Mouse (Mus musculus) hindbrain, embryonic 12.5 days (tissue): ENCODE measurements around the gene Pnma1. TPM values are rescaled to one million over a fixed set of nuclear protein-coding genes. Genes with fewer than 3 reads are reported as not detected.

Experiments used
- ATAC-seq: fragments of 200-750 bp; cut with Nextera tagmentation; 2 replicates; pipeline ENCODE4 v1.8.0; 2017; ENCODE audit warnings: moderate TSS enrichment; ENCODE audit not compliant: low FRiP score
- H3K27ac ChIP-seq: fragments of 300-500 bp; sonication (generic); 2 replicates; pipeline ENCODE4 v1.5.1; 2016; ENCODE audit warnings: mild to moderate bottlenecking
- H3K27me3 ChIP-seq: fragments of 300-500 bp; sonication (generic); 2 replicates; pipeline ENCODE4 v1.6.1; 2016; ENCODE audit warnings: mild to moderate bottlenecking
- H3K36me3 ChIP-seq: fragments of 300-500 bp; sonication (generic); 2 replicates; pipeline ENCODE4 v1.6.1; 2016; ENCODE audit warnings: mild to moderate bottlenecking
- H3K4me1 ChIP-seq: fragments of 300-500 bp; sonication (generic); 2 replicates; pipeline ENCODE4 v1.6.1; 2016
- H3K4me2 ChIP-seq: fragments of 300-500 bp; sonication (generic); replicated peaks from 2 replicates; pipeline ENCODE4 v1.6.1; 2016; ENCODE audit warnings: mild to moderate bottlenecking
- H3K4me3 ChIP-seq: fragments of 300-500 bp; sonication (generic); 2 replicates; pipeline ENCODE4 v1.5.1; 2016; ENCODE audit warnings: mild to moderate bottlenecking
- H3K9ac ChIP-seq: fragments of 300-500 bp; sonication (generic); 2 replicates; pipeline ENCODE4 v1.6.1; 2016; ENCODE audit warnings: mild to moderate bottlenecking, moderate library complexity
- H3K9me3 ChIP-seq: fragments of 300-500 bp; sonication (generic); replicated peaks from 2 replicates; pipeline ENCODE4 v1.6.1; 2016; ENCODE audit warnings: mild to moderate bottlenecking
- WGBS: fragments of 180-500 bp; shearing (Covaris S2); methylation state at CpG from one replicate; pipeline ENCODE4 v1.1.7; 2016; 5-methylcytosine and 5-hydroxymethylcytosine counted together
- polyA plus RNA-seq: library from polyadenylated mRNA; unstranded; fragments of >200 nt; fragmentation: Nextera tagmentation; extraction: Ambion mirVana; gene quantifications from 2 replicates; pipeline ENCODE4 v1.2.1, GENCODE M21; 2016

Pnma1 gene
- polyA plus RNA-seq, 1 experiment from 2014 or later = 3.8 TPM

DNA sequence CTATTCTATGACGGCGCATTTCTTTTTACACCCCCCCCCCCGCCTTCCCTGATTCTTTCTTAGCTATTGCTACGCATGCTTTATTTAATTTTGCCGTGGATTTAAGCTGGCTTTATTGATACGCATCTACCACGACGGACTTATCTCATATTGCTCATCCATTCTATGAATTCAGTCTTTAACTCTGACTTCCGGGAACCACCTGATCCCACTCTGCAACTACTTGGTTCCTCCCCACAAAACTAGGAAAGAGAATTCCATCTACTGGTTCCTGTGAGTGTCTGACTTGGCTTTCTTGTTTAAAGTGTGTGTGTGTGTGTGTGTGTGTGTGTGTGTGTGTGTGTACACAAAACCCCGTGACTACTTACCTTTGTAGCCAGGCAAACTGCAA is 328 bp upstream of the Pnma1 start:
- 9% methylated on average over 10 of the region's 10 CpGs for WGBS
- H3K4me3 ChIP-seq = peak overlapping the region; percentile 60
- peak; percentile 47 for ATAC-seq
- peaks cover 23% of the 10 kb centered on the region for H3K36me3 ChIP-seq
- no peaks in the 10 kb centered on the region for H3K27me3 ChIP-seq
- H3K9me3 ChIP-seq = no peaks in the 10 kb centered on the region
- peak overlapping the region; percentile 89 for H3K4me2 ChIP-seq
- peaks cover 36% of the 10 kb centered on the region for H3K4me1 ChIP-seq
- peak overlapping the region; percentile 67 for H3K9ac ChIP-seq
- H3K27ac ChIP-seq = no peak overlapping the region; the same call in none of the 2 replicates

GRCm38 (mm10) chr12:84142281-84143050 is 5.8 kb downstream of the Pnma1 start:
- 44% methylated on average over 14 of the region's 14 CpGs for WGBS
- H3K9ac ChIP-seq = peak overlapping the region; percentile 27; the same call in 1 of the 2 replicates
- no peak overlapping the region for H3K4me2 ChIP-seq
- H3K9me3 ChIP-seq = no peaks in the 10 kb centered on the region
- peaks cover 15% of the 10 kb centered on the region; the same call in 1 of the 2 replicates for H3K36me3 ChIP-seq
- H3K4me3 ChIP-seq = no peak overlapping the region
- ATAC-seq = no peak
- H3K27ac ChIP-seq = no peak overlapping the region
- peaks cover 9% of the 10 kb centered on the region for H3K4me1 ChIP-seq
- no peaks in the 10 kb centered on the region for H3K27me3 ChIP-seq

DNA sequence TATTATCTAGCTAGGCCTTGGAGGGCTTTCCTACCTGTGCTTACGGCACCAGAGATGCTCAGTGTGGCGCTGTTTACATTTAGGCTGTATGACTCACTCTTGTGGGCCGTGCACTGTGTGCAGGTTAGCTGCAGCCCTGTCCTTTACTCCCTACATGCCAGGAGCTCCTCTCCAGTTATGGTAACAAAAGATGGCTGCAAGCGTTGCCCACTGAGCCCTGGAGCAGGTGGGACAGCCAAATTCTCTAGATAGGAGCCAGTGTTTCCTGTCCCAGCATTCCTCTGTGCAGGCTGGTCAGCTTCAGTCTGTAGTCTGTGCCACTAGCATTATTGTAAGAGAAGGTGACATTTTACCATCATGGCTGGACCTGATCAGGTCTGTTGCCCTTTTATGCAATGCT is 7.0 kb downstream of the Pnma1 start:
- H3K4me3 ChIP-seq = no peak overlapping the region
- H3K27ac ChIP-seq = no peak overlapping the region
- no peaks in the 10 kb centered on the region for H3K27me3 ChIP-seq
- no peak overlapping the region for H3K4me2 ChIP-seq
- ATAC-seq = no peak
- H3K9me3 ChIP-seq = no peaks in the 10 kb centered on the region
- no peak overlapping the region for H3K9ac ChIP-seq
- WGBS = 86% methylated on average over 4 of the region's 4 CpGs
- peaks cover 3% of the 10 kb centered on the region for H3K4me1 ChIP-seq
- H3K36me3 ChIP-seq = peaks cover 26% of the 10 kb centered on the region

GRCm38 (mm10) chr12:84140135-84140534 is 8.2 kb downstream of the Pnma1 start:
- Histone ChIP-seq H3K4me1 (peaks cover 3% of the 10 kb centered on the region), H3K4me2 (no peak overlapping the region), H3K27ac (no peak overlapping the region), H3K27me3 (no peaks in the 10 kb centered on the region), H3K4me3 (no peak overlapping the region), H3K36me3 (peaks cover 31% of the 10 kb centered on the region), H3K9me3 (no peaks in the 10 kb centered on the region), H3K9ac (no peak overlapping the region)
- 76% methylated on average over 4 of the region's 4 CpGs for WGBS
- no peak for ATAC-seq

GRCm38 (mm10) chr12:84137131-84137530 is 11.2 kb downstream of the Pnma1 start:
- H3K4me1 ChIP-seq = peaks cover under 1% of the 10 kb centered on the region
- H3K9ac ChIP-seq = no peak overlapping the region
- H3K4me2 ChIP-seq = no peak overlapping the region
- H3K4me3 ChIP-seq = no peak overlapping the region
- H3K27me3 ChIP-seq = no peaks in the 10 kb centered on the region
- ATAC-seq = no peak
- H3K27ac ChIP-seq = no peak overlapping the region
- peaks cover 30% of the 10 kb centered on the region for H3K36me3 ChIP-seq
- H3K9me3 ChIP-seq = no peaks in the 10 kb centered on the region
- WGBS = 94% methylated on average over 7 of the region's 7 CpGs

- WGBS = 64% methylated on average over 3 of the region's 3 CpGs
- Histone ChIP-seq H3K9ac (no peak overlapping the region), H3K27me3 (no peaks in the 10 kb centered on the region), H3K27ac (no peak overlapping the region), H3K9me3 (no peaks in the 10 kb centered on the region), H3K4me2 (no peak overlapping the region), H3K4me3 (no peak overlapping the region), H3K36me3 (peaks cover 51% of the 10 kb centered on the region), H3K4me1 (no peaks in the 10 kb centered on the region)
- ATAC-seq = no peak
These were observed 16.0 kb downstream of the Pnma1 start for GRCm38 (mm10) chr12:84132265-84132664.

DNA sequence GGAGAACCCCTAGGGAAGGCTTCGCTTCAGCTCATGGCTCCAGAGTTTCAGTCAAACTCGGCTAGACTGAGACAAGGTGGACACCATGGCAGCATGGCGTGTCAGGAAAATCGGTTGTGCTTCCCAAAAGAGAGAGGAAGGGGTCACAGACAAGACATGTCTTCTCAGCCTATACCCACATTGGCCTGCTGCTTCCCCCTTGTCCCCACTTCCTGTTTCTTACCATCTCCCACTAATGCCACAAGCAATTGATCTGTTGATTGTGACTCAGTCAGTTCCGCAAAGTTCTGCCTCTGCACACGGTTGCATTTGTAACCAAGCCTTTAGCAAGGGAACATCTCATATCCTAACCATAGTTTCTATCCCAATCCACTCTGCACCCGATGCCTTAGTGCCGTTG is 18.4 kb downstream of the Pnma1 start:
- WGBS = 97% methylated on average over 8 of the region's 8 CpGs
- no peak overlapping the region for H3K4me3 ChIP-seq
- H3K9me3 ChIP-seq = no peaks in the 10 kb centered on the region
- H3K27me3 ChIP-seq = no peaks in the 10 kb centered on the region
- peaks cover 37% of the 10 kb centered on the region for H3K36me3 ChIP-seq
- no peak overlapping the region for H3K4me2 ChIP-seq
- no peak overlapping the region for H3K27ac ChIP-seq
- no peak for ATAC-seq
- H3K9ac ChIP-seq = no peak overlapping the region
- H3K4me1 ChIP-seq = no peaks in the 10 kb centered on the region

DNA sequence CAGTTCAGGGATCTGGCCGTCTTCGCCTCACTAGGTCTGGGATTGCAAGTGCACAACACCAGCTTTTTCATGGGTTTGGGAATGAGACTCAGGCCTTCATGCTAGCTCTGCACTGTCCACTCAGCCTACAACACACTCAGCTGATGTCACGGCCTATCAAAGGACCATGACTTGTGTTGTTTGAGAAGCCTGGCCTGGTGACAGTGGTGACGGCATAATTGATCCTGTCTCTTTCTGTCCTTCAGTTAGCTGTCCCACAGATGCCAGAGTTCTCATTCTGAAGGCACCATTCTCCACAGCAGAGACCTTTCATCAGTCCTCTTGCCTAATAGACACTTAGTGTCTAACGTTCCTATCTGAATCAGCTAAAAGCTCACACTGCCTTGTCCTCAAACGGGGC is 19.7 kb downstream of the Pnma1 start:
- 87% methylated on average over 6 of the region's 6 CpGs for WGBS
- Histone ChIP-seq H3K4me2 (no peak overlapping the region), H3K4me3 (no peak overlapping the region), H3K9me3 (no peaks in the 10 kb centered on the region), H3K9ac (no peak overlapping the region), H3K27ac (no peak overlapping the region), H3K27me3 (no peaks in the 10 kb centered on the region), H3K36me3 (peaks cover 37% of the 10 kb centered on the region), H3K4me1 (no peaks in the 10 kb centered on the region)
- no peak for ATAC-seq

DNA sequence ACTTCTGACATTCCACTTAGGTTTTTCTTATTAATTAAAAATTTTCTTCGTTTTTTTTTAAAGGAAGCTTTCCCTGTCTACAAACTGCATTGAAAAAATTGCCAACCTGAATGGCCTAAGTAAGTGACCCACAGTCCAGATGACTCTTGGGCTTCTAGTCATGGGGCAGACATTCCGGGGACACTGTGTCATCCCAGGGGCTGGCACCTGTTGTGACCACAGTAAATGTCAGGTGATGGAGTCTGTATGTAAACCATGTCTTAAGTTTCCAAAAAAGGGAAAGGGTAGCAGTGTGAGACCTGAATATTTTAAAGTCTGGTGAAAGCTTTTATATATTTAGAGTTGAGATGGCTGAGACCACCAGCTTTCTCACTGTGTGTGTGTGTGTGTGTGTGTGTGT is 21.4 kb downstream of the Pnma1 start:
- WGBS = 84% methylated on average over 2 of the region's 2 CpGs
- H3K9me3 ChIP-seq = no peaks in the 10 kb centered on the region
- no peak for ATAC-seq
- H3K4me1 ChIP-seq = no peaks in the 10 kb centered on the region
- H3K27me3 ChIP-seq = no peaks in the 10 kb centered on the region
- no peak overlapping the region for H3K4me2 ChIP-seq
- no peak overlapping the region for H3K9ac ChIP-seq
- H3K4me3 ChIP-seq = no peak overlapping the region
- no peak overlapping the region for H3K27ac ChIP-seq
- peaks cover 31% of the 10 kb centered on the region for H3K36me3 ChIP-seq

- ATAC-seq = no peak
- Histone ChIP-seq H3K27me3 (no peaks in the 10 kb centered on the region), H3K4me2 (no peak overlapping the region), H3K4me3 (no peak overlapping the region), H3K27ac (no peak overlapping the region), H3K9me3 (no peaks in the 10 kb centered on the region), H3K9ac (no peak overlapping the region), H3K4me1 (no peaks in the 10 kb centered on the region), H3K36me3 (peaks cover 24% of the 10 kb centered on the region)
- 83% methylated on average over 12 of the region's 12 CpGs for WGBS
These were observed 22.4 kb downstream of the Pnma1 start for GRCm38 (mm10) chr12:84125892-84126291.

GRCm38 (mm10) chr12:84119584-84119983 is 28.7 kb downstream of the Pnma1 start:
- H3K9ac ChIP-seq = no peak overlapping the region
- peaks cover 8% of the 10 kb centered on the region for H3K4me1 ChIP-seq
- no peak overlapping the region for H3K27ac ChIP-seq
- no peaks in the 10 kb centered on the region for H3K27me3 ChIP-seq
- H3K4me2 ChIP-seq = no peak overlapping the region
- H3K36me3 ChIP-seq = no peaks in the 10 kb centered on the region
- WGBS = 98% methylated on average over 5 of the region's 5 CpGs
- ATAC-seq = no peak
- H3K4me3 ChIP-seq = no peak overlapping the region
- H3K9me3 ChIP-seq = no peaks in the 10 kb centered on the region

DNA sequence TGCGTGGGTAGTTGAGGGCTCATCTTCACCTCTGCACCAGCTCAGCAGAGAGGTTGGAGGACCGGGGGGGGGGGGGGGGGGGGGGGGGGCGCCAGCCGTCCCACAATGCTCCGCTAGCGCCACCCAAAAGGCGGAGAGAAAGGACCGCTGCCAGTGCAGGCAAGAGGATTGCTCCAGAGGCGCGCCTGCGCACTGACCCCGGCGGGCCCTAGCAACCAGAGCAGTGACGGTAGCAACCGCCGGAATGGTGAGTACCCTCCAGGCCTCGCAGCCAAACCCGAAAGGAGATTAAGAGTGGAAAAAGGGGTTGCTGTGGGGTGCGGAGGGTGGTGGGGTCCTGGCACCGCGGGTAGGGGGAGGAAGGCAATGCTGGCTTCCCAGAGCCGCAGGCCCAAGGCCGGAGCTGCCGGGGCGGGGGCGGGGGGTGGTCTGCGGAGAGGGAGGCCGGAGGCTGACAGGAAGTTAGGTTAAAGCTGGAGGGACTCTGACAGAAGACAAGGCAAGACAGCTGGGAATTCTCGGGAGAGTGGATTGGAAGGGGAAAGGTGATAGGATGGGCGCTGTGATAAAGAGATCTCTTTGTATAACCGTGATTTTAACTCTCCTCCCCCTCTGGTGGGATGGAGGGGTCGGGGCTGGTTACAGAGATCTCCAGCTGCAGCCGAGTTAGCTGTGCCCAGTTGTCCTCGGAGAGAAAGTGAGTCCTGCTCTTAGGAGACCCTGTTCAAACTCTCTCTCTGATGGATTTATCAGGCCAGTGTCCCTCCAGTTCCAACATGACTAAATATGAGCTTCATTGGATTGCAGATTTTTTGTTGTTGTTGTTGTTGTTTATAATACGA is 33.9 kb downstream of the Pnma1 start, which contains the start of gene Dnal1:
TSS of gene Dnal1 (plus strand) at position 214 of the 842 bp plus-strand sequence.
- H3K27ac ChIP-seq = peak within 1 kb of the TSS; percentile 52; the same call in 1 of the 2 replicates
- H3K4me3 ChIP-seq = peak within 1 kb of the TSS; percentile 85
- no peaks in the 10 kb centered on the region for H3K36me3 ChIP-seq
- peak; percentile 97 for ATAC-seq
- no peaks in the 10 kb centered on the region for H3K27me3 ChIP-seq
- H3K9me3 ChIP-seq = no peaks in the 10 kb centered on the region
- H3K9ac ChIP-seq = peak within 1 kb of the TSS; percentile 81
- H3K4me1 ChIP-seq = peaks cover 8% of the 10 kb centered on the region
- WGBS = 2% methylated on average over 31 of the region's 35 CpGs
- peak within 1 kb of the TSS; percentile 78 for H3K4me2 ChIP-seq
